Mouse (Mus musculus) olfactory bulb, adult 2 months (tissue): ENCODE data around the gene Pfkm. TPM values are rescaled to one million over a fixed set of nuclear protein-coding genes. Genes with fewer than 3 reads are reported as not detected.

Experiments used
- H3K27ac ChIP-seq: fragments of 200-500 bp; 2 replicates; pipeline ENCODE4 v1.5.1; 2012; ENCODE audit warnings: low read depth, low read length; ENCODE audit not compliant: insufficient read depth
- H3K4me1 ChIP-seq: fragments of 200-500 bp; 2 replicates; pipeline ENCODE4 v1.6.1; 2012; ENCODE audit warnings: low read length; ENCODE audit not compliant: control insufficient read depth, insufficient read depth
- H3K4me3 ChIP-seq: fragments of 200-500 bp; 2 replicates; pipeline ENCODE4 v1.5.1; 2012; ENCODE audit warnings: mild to moderate bottlenecking, low read depth, low read length, moderate library complexity; ENCODE audit not compliant: insufficient read depth
- CTCF ChIP-seq: fragments of 200-500 bp; IDR thresholded peaks from 2 replicates; pipeline ENCODE4 v1.5.1; 2012; ENCODE audit warnings: low read depth, mild to moderate bottlenecking, low read length, moderate library complexity; ENCODE audit not compliant: insufficient read depth
- POLR2A ChIP-seq: fragments of 200-500 bp; IDR thresholded peaks from 2 replicates; pipeline ENCODE4 v1.6.1; 2012; ENCODE audit warnings: mild to moderate bottlenecking, low read depth, low read length, moderate library complexity; ENCODE audit not compliant: insufficient read depth
- WGBS: fragments of 180-500 bp; shearing (Covaris S2); methylation state at CpG from one replicate; pipeline ENCODE4 v1.1.7; 2018; 5-methylcytosine and 5-hydroxymethylcytosine counted together
- polyA plus RNA-seq: library from polyadenylated mRNA; stranded (reverse); fragments of >200 nt; gene quantifications from 2 replicates; pipeline ENCODE4 v1.2.4, GENCODE M21; 2012; ENCODE audit warnings: low replicate concordance; ENCODE audit not compliant: missing spikeins, insufficient read depth, insufficient read length

The Pfkm gene
- polyA plus RNA-seq, 1 experiment, result not detected

- 15% methylated on average over 19 of the region's 19 CpGs for WGBS
- Histone ChIP-seq H3K27ac (no peak overlapping the region), H3K4me1 (peaks cover 25% of the 10 kb centered on the region), H3K4me3 (peak overlapping the region; percentile 74)
- no peak for TF ChIP-seq POLR2A
- no peak for TF ChIP-seq CTCF
Observed at GRCm38 (mm10) chr15:98168622-98169004, 76.2 kb downstream of the Pfkm start.

GRCm38 (mm10) chr15:98170365-98170764, 78.0 kb downstream of the Pfkm start:
- peaks cover 25% of the 10 kb centered on the region for H3K4me1 ChIP-seq
- no peak for TF ChIP-seq CTCF
- TF ChIP-seq POLR2A, result no peak
- H3K4me3 ChIP-seq, result peak overlapping the region; percentile 41
- H3K27ac ChIP-seq, result no peak overlapping the region
- 12% methylated on average over 7 of the region's 7 CpGs for WGBS

- 79% methylated on average over 9 of the region's 9 CpGs for WGBS
- Histone ChIP-seq H3K4me3 (no peak overlapping the region), H3K4me1 (peaks cover 25% of the 10 kb centered on the region), H3K27ac (no peak overlapping the region)
- TF ChIP-seq CTCF (no peak), POLR2A (no peak)
Observed at GRCm38 (mm10) chr15:98170917-98171316, 78.5 kb downstream of the Pfkm start.

GRCm38 (mm10) chr15:98172113-98172512, 79.7 kb downstream of the Pfkm start:
- TF ChIP-seq CTCF, result no peak
- TF ChIP-seq POLR2A, result no peak
- Histone ChIP-seq H3K27ac (no peak overlapping the region), H3K4me1 (peaks cover 25% of the 10 kb centered on the region), H3K4me3 (no peak overlapping the region)
- 75% methylated on average over 5 of the region's 5 CpGs for WGBS

GRCm38 (mm10) chr15:98173821-98174220, 81.4 kb downstream of the Pfkm start:
- no peak for TF ChIP-seq POLR2A
- no peak for TF ChIP-seq CTCF
- H3K27ac ChIP-seq, result no peak overlapping the region
- H3K4me1 ChIP-seq, result peaks cover 18% of the 10 kb centered on the region
- H3K4me3 ChIP-seq, result no peak overlapping the region
- WGBS, result 13% methylated on average over 8 of the region's 8 CpGs

- TF ChIP-seq CTCF (no peak), POLR2A (no peak)
- peaks cover 6% of the 10 kb centered on the region; the same call in 1 of the 2 replicates for H3K4me1 ChIP-seq
- WGBS, result 80% methylated on average over 3 of the region's 3 CpGs
Observed at GRCm38 (mm10) chr15:98177320-98177719, 84.9 kb downstream of the Pfkm start.

GRCm38 (mm10) chr15:98180567-98181131, 88.3 kb downstream of the Pfkm start:
- TF ChIP-seq CTCF (no peak), POLR2A (no peak)
- peak overlapping the region; percentile 61 for H3K27ac ChIP-seq
- WGBS, result 3% methylated on average over 26 of the region's 26 CpGs
- H3K4me3 ChIP-seq, result peak overlapping the region; percentile 46
- H3K4me1 ChIP-seq, result peaks cover 6% of the 10 kb centered on the region; the same call in 1 of the 2 replicates

More at GRCm38 (mm10) chr15:98177320-98177719, 84.9 kb downstream of the Pfkm start:
- H3K27ac ChIP-seq, result no peak overlapping the region
- no peak overlapping the region for H3K4me3 ChIP-seq

GRCm38 (mm10) chr15:98181132-98181711, 88.8 kb downstream of the Pfkm start:
- Histone ChIP-seq H3K4me3 (peak overlapping the region; percentile 46), H3K4me1 (peaks cover 6% of the 10 kb centered on the region; the same call in 1 of the 2 replicates), H3K27ac (peak overlapping the region; percentile 61)
- WGBS, result under 1% methylated on average over 30 of the region's 30 CpGs
- TF ChIP-seq POLR2A (peak; percentile 67; the same call in 1 of the 2 replicates), CTCF (peak; percentile 71)

Other genes starting within 250 kb of the Pfkm start
- gene Hdac7, start 248.1 kb upstream of the Pfkm start, polyA plus RNA-seq, result 147 TPM in 1 of 2 replicates, not detected in the other
- not detected in 2 replicates for gene Vdr, start 182.0 kb upstream of the Pfkm start, polyA plus RNA-seq
- gene Tmem106c, start 128.4 kb upstream of the Pfkm start, polyA plus RNA-seq, result not detected in 2 replicates
- gene Col2a1, start 87.9 kb upstream of the Pfkm start, polyA plus RNA-seq, result not detected in 2 replicates
- not detected in 2 replicates for gene Senp1, start 1.2 kb downstream of the Pfkm start, polyA plus RNA-seq
- gene Asb8, start 73.0 kb downstream of the Pfkm start, polyA plus RNA-seq, result not detected in 2 replicates
- gene Ccdc184, start 74.6 kb downstream of the Pfkm start, polyA plus RNA-seq, result not detected in 2 replicates
- not detected in 2 replicates for gene Olfr288, start 103.0 kb downstream of the Pfkm start, polyA plus RNA-seq
- gene Gm44579, start 128.4 kb downstream of the Pfkm start, polyA plus RNA-seq, result not detected in 2 replicates
- gene Olfr287, start 128.5 kb downstream of the Pfkm start, polyA plus RNA-seq, result not detected in 2 replicates
- gene Olfr286, start 141.9 kb downstream of the Pfkm start, polyA plus RNA-seq, result not detected in 2 replicates
- not detected in 2 replicates for gene H1fnt, start 164.7 kb downstream of the Pfkm start, polyA plus RNA-seq
- not detected in 2 replicates for gene Zfp641, start 203.6 kb downstream of the Pfkm start, polyA plus RNA-seq
- not detected in 2 replicates for gene Olfr285, start 224.8 kb downstream of the Pfkm start, polyA plus RNA-seq
- gene Olfr284, start 248.4 kb downstream of the Pfkm start, polyA plus RNA-seq, result not detected in 2 replicates